ENCODE assay signal across 9 mouse cellular contexts in genomic region chr8:8733804-8734203, GRCm38 (mm10). TPM values are rescaled to one million over a fixed set of nuclear protein-coding genes. Genes with fewer than 3 reads are reported as not detected.
A peak's percentile ranks its signal among the peaks of the same experiment; 100 is the strongest.
DNase-seq lines count a peak whose midpoint lies in the region; ATAC-seq and TF ChIP-seq lines count a peak whose summit lies in the region.
"Had no signal": no experiment of that assay in that cellular context is flagged by ENCODE, and none has a peak within 500 bp of the region (broad histone marks: within the 10 kb centered on the region; RNA-seq: fewer than 3 reads in every experiment).

No protein-coding gene starts in this region.

- POLR2A ChIA-PET in Patski (lab: Charles Lee), result no interaction called here

- no peaks in the 10 kb centered on the region for H3K36me3 ChIP-seq in hindbrain, embryonic 10.5 days
- H3K36me3 ChIP-seq in hindbrain, embryonic 13.5 days, result no peaks in the 10 kb centered on the region
- H3K36me3 ChIP-seq: embryonic facial prominence, embryonic 15.5 days had no signal

- H3K4me2 ChIP-seq in hindbrain, embryonic 13.5 days, result no peak overlapping the region
- H3K4me2 ChIP-seq: embryonic facial prominence, embryonic 15.5 days had no signal

- 41% methylated on average over 4 of the region's 4 CpGs for WGBS in hindbrain, embryonic 10.5 days
- 46% methylated on average over 4 of the region's 4 CpGs for WGBS in hindbrain, embryonic 13.5 days

- CTCF ChIA-PET in Patski (lab: Charles Lee), result interaction anchor here (0.8 to 2.0 kb wide), 11 partner anchors 12 to 441 kb away, joined by 3 to 12 read pairs (median 4); no protein-coding TSS in a partner anchor

- H3K4me1 ChIP-seq in hindbrain, embryonic 10.5 days (replicated peaks), result peaks cover 7% of the 10 kb centered on the region; the same call in 1 of the 2 replicates
- no peaks in the 10 kb centered on the region for H3K4me1 ChIP-seq in hindbrain, embryonic 13.5 days (replicated peaks)
- H3K4me1 ChIP-seq: embryonic facial prominence, embryonic 15.5 days had no signal

- no peak overlapping the region for H3K27ac ChIP-seq in hindbrain, embryonic 10.5 days
- H3K27ac ChIP-seq in hindbrain, embryonic 13.5 days, result no peak overlapping the region
- H3K27ac ChIP-seq: embryonic facial prominence, embryonic 15.5 days had no signal

- H3K9ac ChIP-seq in hindbrain, embryonic 13.5 days, result no peak overlapping the region
- H3K9ac ChIP-seq: embryonic facial prominence, embryonic 15.5 days had no signal

- peak; percentile 17 for DNase-seq in hindbrain, embryonic 10.5 days (ENCODE audit: low spot score)
- DNase-seq in A20 (ENCODE audit: low read depth, low spot score) (peak; percentile 2), Patski (ENCODE audit: low read depth, low spot score) (no peak)
- DNase-seq in embryo, embryonic 9.5 days (ENCODE audit: extremely low spot score), result peak; percentile 39
- peak; percentile 51 for DNase-seq in naive thymus-derived CD4-positive, alpha-beta T cell, adult 2 months (ENCODE audit: low read depth)
- no peak for DNase-seq in layer of hippocampus, adult 8-10 months (ENCODE audit: low spot score in 2 of 2)
- DNase-seq in right cerebral cortex, postnatal 10 days (ENCODE audit: low spot score in 2 of 2), result no peak

- in situ Hi-C loops in Patski (cut with MboI; ENCODE audit: low pct_unique_long_range_greater_than_20kb), result no loop called here

- H3K9me3 ChIP-seq in hindbrain, embryonic 10.5 days, result no peaks in the 10 kb centered on the region
- H3K9me3 ChIP-seq in hindbrain, embryonic 13.5 days, result no peaks in the 10 kb centered on the region
- H3K9me3 ChIP-seq: embryonic facial prominence, embryonic 15.5 days had no signal

- peak; percentile 87 for TF ChIP-seq CTCF in Patski (IDR thresholded peaks at IDR 0.05)

- ATAC-seq in hindbrain, embryonic 13.5 days (ENCODE audit: low FRiP score), result no peak
- ATAC-seq in Patski, result peak; percentile 54

- H3K27me3 ChIP-seq in hindbrain, embryonic 10.5 days (ENCODE audit: insufficient read depth, poor library complexity, severe bottlenecking), result no peaks in the 10 kb centered on the region
- no peaks in the 10 kb centered on the region for H3K27me3 ChIP-seq in hindbrain, embryonic 13.5 days
- no peaks in the 10 kb centered on the region for H3K27me3 ChIP-seq in Patski
- H3K27me3 ChIP-seq: embryonic facial prominence, embryonic 15.5 days had no signal

- no peak overlapping the region for H3K4me3 ChIP-seq in hindbrain, embryonic 10.5 days
- no peak overlapping the region for H3K4me3 ChIP-seq in hindbrain, embryonic 13.5 days
- H3K4me3 ChIP-seq: embryonic facial prominence, embryonic 15.5 days had no signal

RNA-seq across cellular contexts. Expression of gene Arglu1, which starts 43.5 kb away (rescaled TPM):
- 145 and 165 TPM in 2 replicates for polyA plus RNA-seq in hindbrain, embryonic 10.5 days (2016; fragmentation: Nextera tagmentation; extraction: Ambion mirVana)
- polyA plus RNA-seq in hindbrain, embryonic 13.5 days (2015; fragmentation: Nextera tagmentation; extraction: Ambion mirVana), result 187 and 200 TPM in 2 replicates
- 121 TPM for polyA plus RNA-seq in Patski (2021)
- total RNA-seq in layer of hippocampus, adult 8-10 months (2022), result 100 to 1,000 TPM in 2 of 4 experiments, 10 to 100 TPM in 2; 88.6 to 108 (median 96.4) TPM

Comparison
In these comparisons a context has a peak if more than half of its experiments do, and no peak if none do; other contexts are left out.
1. DNase-seq: peak in hindbrain, embryonic 10.5 days (single experiment), A20 (single experiment), embryo, embryonic 9.5 days (single experiment) and naive thymus-derived CD4-positive, alpha-beta T cell, adult 2 months (single experiment); none in Patski (single experiment), layer of hippocampus, adult 8-10 months (0 of 2) and right cerebral cortex, postnatal 10 days (0 of 2).